In genomic region chr12:103301645-103302044, GRCm38 (mm10) we compare ENCODE assay signal across 11 mouse cellular contexts. TPM values are rescaled to one million over a fixed set of nuclear protein-coding genes. Genes with fewer than 3 reads are reported as not detected.
DNase-seq lines count a peak whose midpoint lies in the region; ATAC-seq and TF ChIP-seq lines count a peak whose summit lies in the region.
"Had no signal": no experiment of that assay in that cellular context is flagged by ENCODE, and none has a peak within 500 bp of the region (broad histone marks: within the 10 kb centered on the region; RNA-seq: fewer than 3 reads in every experiment).

No protein-coding gene starts in this region.

- TF ChIP-seq CTCF in cerebellum, adult 2 months (IDR thresholded peaks at IDR 0.05; ENCODE audit: borderline replicate concordance, insufficient read depth, low read depth, low read length), result peak; percentile 81
- peak; percentile 67 for TF ChIP-seq CTCF in lung, adult 2 months (IDR thresholded peaks at IDR 0.05; ENCODE audit: insufficient read depth, low read length)

- 56% methylated on average over 2 of the region's 2 CpGs for WGBS in cerebellum, adult 2 months
- 50% methylated on average over 2 of the region's 2 CpGs for WGBS in lung, adult 2 months

- no peak overlapping the region for H3K27ac ChIP-seq in cerebellum, adult 2 months (ENCODE audit: insufficient read depth, low read length)
- H3K27ac ChIP-seq: lung, embryonic 15.5 days had no signal

- H3K4me3 ChIP-seq in cerebellum, adult 2 months (replicated peaks; ENCODE audit: insufficient read depth, low read depth, low read length), result no peak overlapping the region
- H3K4me3 ChIP-seq in lung, adult 2 months (replicated peaks; ENCODE audit: extremely low read depth, low read depth, low read length), result no peak overlapping the region
- H3K4me3 ChIP-seq: erythroblast, embryonic 14.5 days; lung, embryonic 15.5 days had no signal

- H3K27me3 ChIP-seq in cerebellum, adult 2 months (ENCODE audit: control insufficient read depth, insufficient read depth, low read length), result no peaks in the 10 kb centered on the region
- H3K27me3 ChIP-seq: lung, embryonic 15.5 days had no signal

- ATAC-seq in granulocyte monocyte progenitor cell, adult 5-6 weeks (replicated peaks; ENCODE audit: poor library complexity, severe bottlenecking), result peak; percentile 57

- DNase-seq in heart, postnatal 4 days, result peak; percentile 72
- DNase-seq in heart, adult 8-10 months (ENCODE audit: low spot score), result no peak
- DNase-seq in urinary bladder, postnatal 36 days (ENCODE audit: low spot score in 2 of 2), result peak; percentile 39 to 41
- DNase-seq in urinary bladder, adult 2 months (ENCODE audit: low spot score), result no peak
- DNase-seq in cerebellum, adult 2 months, result peak; percentile 33 to 64
- DNase-seq in lung, adult 2 months, result peak; percentile 61
- peak; percentile 60 for DNase-seq in thymus, postnatal 14 days

- no peak for TF ChIP-seq POLR2A in cerebellum, adult 2 months (IDR thresholded peaks at IDR 0.05; ENCODE audit: borderline replicate concordance, insufficient read depth, low read length)
- TF ChIP-seq POLR2A in lung, adult 2 months (IDR thresholded peaks at IDR 0.05; ENCODE audit: borderline replicate concordance, extremely low read depth, low read depth, low read length), result no peak

- no peaks in the 10 kb centered on the region for H3K4me1 ChIP-seq in cerebellum, adult 2 months (ENCODE audit: control insufficient read depth, insufficient read depth, low read length)
- no peaks in the 10 kb centered on the region for H3K4me1 ChIP-seq in lung, adult 2 months (ENCODE audit: control insufficient read depth, insufficient read depth, low read length)
- H3K4me1 ChIP-seq: lung, embryonic 15.5 days had no signal

RNA-seq across cellular contexts. Expression of gene Fam181a, which starts 9.1 kb away (rescaled TPM):
- not detected for total RNA-seq in heart, postnatal 4 days (2021)
- not detected for total RNA-seq in heart, adult 8-10 months (2022)
- polyA plus RNA-seq in urinary bladder, adult 2 months (2012; rRNA removed), result not detected in 2 replicates
- polyA plus RNA-seq in cerebellum, adult 2 months (2012; rRNA removed), result 2.7 and 4.1 TPM in 2 replicates
- not detected in 2 replicates for total RNA-seq in granulocyte monocyte progenitor cell, adult 5-6 weeks (2014; fragmentation: Nextera tagmentation)
- not detected in 2 replicates for total RNA-seq in granulocyte monocyte progenitor cell, adult 5-6 weeks (2017)
- polyA plus RNA-seq in lung, adult 2 months (2012; rRNA removed), result 0.47 and 1.00 TPM in 2 replicates
- polyA plus RNA-seq: erythroblast, embryonic 14.5 days; lung, embryonic 15.5 days; stomach, embryonic 16.5 days had no signal

RNA-seq across cellular contexts. Expression of gene Asb2, which starts 54.2 kb away (rescaled TPM):
- 100 to 1,000 TPM; 330 to 353 TPM for total RNA-seq in heart, postnatal 4 days (2021)
- total RNA-seq in heart, adult 8-10 months (2022), result 100 to 1,000 TPM; 485 to 583 (median 548) TPM
- polyA plus RNA-seq in urinary bladder, adult 2 months (2012; rRNA removed), result 46.8 and 55.6 TPM in 2 replicates
- 2.1 and 2.7 TPM in 2 replicates for polyA plus RNA-seq in cerebellum, adult 2 months (2012; rRNA removed)
- total RNA-seq in granulocyte monocyte progenitor cell, adult 5-6 weeks (2014; fragmentation: Nextera tagmentation), result not detected in 2 replicates
- total RNA-seq in granulocyte monocyte progenitor cell, adult 5-6 weeks (2017), result 0.41 TPM in 1 of 2 replicates, not detected in the other
- polyA plus RNA-seq in lung, adult 2 months (2012; rRNA removed), result 24.4 and 35.1 TPM in 2 replicates

RNA-seq across cellular contexts. Expression of gene Prima1, which starts 59.7 kb away (rescaled TPM):
- under 1 TPM; 0.62 to 0.65 TPM for total RNA-seq in heart, postnatal 4 days (2021)
- total RNA-seq in heart, adult 8-10 months (2022), result under 1 TPM in 2 of 4 experiments, not detected in 2; 0.41 to 0.84 TPM
- 7.5 and 8.4 TPM in 2 replicates for polyA plus RNA-seq in urinary bladder, adult 2 months (2012; rRNA removed)
- polyA plus RNA-seq in cerebellum, adult 2 months (2012; rRNA removed), result 10.6 and 13.8 TPM in 2 replicates
- total RNA-seq in granulocyte monocyte progenitor cell, adult 5-6 weeks (2014; fragmentation: Nextera tagmentation), result not detected in 2 replicates
- total RNA-seq in granulocyte monocyte progenitor cell, adult 5-6 weeks (2017), result not detected in 2 replicates
- 0.70 and 1.0 TPM in 2 replicates for polyA plus RNA-seq in lung, adult 2 months (2012; rRNA removed)
- polyA plus RNA-seq: erythroblast, embryonic 14.5 days had no signal

Comparison
In these comparisons a context has a peak if more than half of its experiments do, and no peak if none do; other contexts are left out.
1. DNase-seq: peak in heart, postnatal 4 days (single experiment), urinary bladder, postnatal 36 days (2 of 2), cerebellum, adult 2 months (2 of 2), lung, adult 2 months (single experiment) and thymus, postnatal 14 days (single experiment); none in heart, adult 8-10 months (single experiment) and urinary bladder, adult 2 months (single experiment).
2. RNA of gene Asb2, which starts 54.2 kb away (total RNA-seq): 485 to 583 TPM in heart, adult 8-10 months and 330 to 353 TPM in heart, postnatal 4 days; 0.41 TPM in granulocyte monocyte progenitor cell, adult 5-6 weeks; every median in the first group is over 100 times any median in the second.